21 mouse cellular contexts compared by ENCODE assay signal in genomic region chr12:69213186-69213777, GRCm38 (mm10). TPM values are rescaled to one million over a fixed set of nuclear protein-coding genes. Genes with fewer than 3 reads are reported as not detected.
DNase-seq lines count a peak whose midpoint lies in the region; ATAC-seq and TF ChIP-seq lines count a peak whose summit lies in the region.
"Had no signal": no experiment of that assay in that cellular context is flagged by ENCODE, and none has a peak within 500 bp of the region (broad histone marks: within the 10 kb centered on the region; RNA-seq: fewer than 3 reads in every experiment).

No protein-coding gene starts in this region.

- DNase-seq in heart, adult 11 months = peak; percentile 85
- no peak for DNase-seq in heart, adult 9 months (ENCODE audit: low spot score in 2 of 2)
- no peak for DNase-seq in kidney, postnatal 0 days (ENCODE audit: low spot score)
- no peak for DNase-seq in kidney, postnatal 10 days
- DNase-seq in CH12.LX (ENCODE audit: extremely low read depth) = peak; percentile 94
- DNase-seq in left cerebral cortex, adult 18-20 months (ENCODE audit: low spot score in 2 of 2) = no peak
- DNase-seq in adrenal gland, adult (ENCODE audit: inconsistent age in 2 of 2, low spot score in 1 of 2) = no peak
- DNase-seq: adrenal gland, adult 2 months; adrenal gland, postnatal 25 days; cerebellum, adult 18-20 months; cerebellum, adult 9-11 months; forebrain, postnatal 0 days; gastrocnemius, postnatal 36 days; heart, postnatal 10 days had no signal

- H3K4me3 ChIP-seq in kidney, postnatal 0 days (replicated peaks; ENCODE audit: low read depth, low read length) = no peak overlapping the region
- no peak overlapping the region for H3K4me3 ChIP-seq in CH12.LX (replicated peaks in 1 of 3; ENCODE audit: low read depth in 2 of 3, low read length in 2 of 3, poor library complexity in 1 of 3)
- H3K4me3 ChIP-seq: embryonic facial prominence, embryonic 10.5 days; forebrain, embryonic 13.5 days; hindbrain, embryonic 13.5 days; intestine, embryonic 15.5 days had no signal

- H3K36me3 ChIP-seq in kidney, postnatal 0 days (ENCODE audit: insufficient read depth, low read length) = peaks cover 22% of the 10 kb centered on the region; the same call in 1 of the 2 replicates
- H3K36me3 ChIP-seq in CH12.LX (replicated peaks in 1 of 2; ENCODE audit: control insufficient read depth in 1 of 2, insufficient read depth in 1 of 2, low read length in 1 of 2) = peaks cover 37 to 65% of the 10 kb centered on the region in 2 experiments
- H3K36me3 ChIP-seq: hindbrain, embryonic 13.5 days had no signal

- H3K79me2 ChIP-seq in CH12.LX (replicated peaks; ENCODE audit: control insufficient read depth, extremely low read depth, insufficient read depth, poor library complexity, severe bottlenecking) = no peaks in the 10 kb centered on the region

- H3K9me3 ChIP-seq in kidney, postnatal 0 days (replicated peaks; ENCODE audit: low read length) = no peaks in the 10 kb centered on the region
- H3K9me3 ChIP-seq in CH12.LX (replicated peaks; ENCODE audit: low read length) = no peaks in the 10 kb centered on the region
- H3K9me3 ChIP-seq: embryonic facial prominence, embryonic 10.5 days; forebrain, embryonic 13.5 days; G1E; hindbrain, embryonic 13.5 days; intestine, embryonic 15.5 days had no signal

- no peak overlapping the region for H3K4me2 ChIP-seq in kidney, postnatal 0 days (ENCODE audit: low read length)
- H3K4me2 ChIP-seq in CH12.LX (ENCODE audit: insufficient read depth, low read depth, poor library complexity, severe bottlenecking) = no peak overlapping the region
- H3K4me2 ChIP-seq: forebrain, embryonic 13.5 days; hindbrain, embryonic 13.5 days; intestine, embryonic 15.5 days had no signal

- no peaks in the 10 kb centered on the region for H3K4me1 ChIP-seq in kidney, postnatal 0 days (replicated peaks; ENCODE audit: insufficient read depth, low read length)
- peaks cover 4 to 65% of the 10 kb centered on the region in 2 experiments; a peak in 2 of 4 replicates for H3K4me1 ChIP-seq in CH12.LX (ENCODE audit: control insufficient read depth in 1 of 2, insufficient read depth in 2 of 2)
- H3K4me1 ChIP-seq: embryonic facial prominence, embryonic 10.5 days; forebrain, embryonic 13.5 days; hindbrain, embryonic 13.5 days; intestine, embryonic 15.5 days had no signal

- no peak for ATAC-seq in kidney, postnatal 0 days (replicated peaks; ENCODE audit: low FRiP score, low read depth)
- ATAC-seq: activated CD4-positive, CD25-positive, alpha-beta regulatory T cell, adult 4 months; forebrain, embryonic 13.5 days; forebrain, postnatal 0 days; hindbrain, postnatal 0 days; intestine, embryonic 15.5 days had no signal

- no peak for TF ChIP-seq RAD21 in CH12.LX (IDR thresholded peaks at IDR 0.05; ENCODE audit: low read depth, low read length)

- peak; percentile 95 for TF ChIP-seq EP300 in CH12.LX (IDR thresholded peaks at IDR 0.05; ENCODE audit: low read length)

- no peak for TF ChIP-seq POLR2A in CH12.LX (IDR thresholded peaks at IDR 0.05; ENCODE audit: low read depth, low read length)

- TF ChIP-seq CTCF in kidney, postnatal 0 days (IDR thresholded peaks at IDR 0.05; ENCODE audit: low read depth) = peak; percentile 24; the same call in 1 of the 2 replicates
- peak in 1 of 2 experiments; percentile 25; a peak in 1 of 4 replicates for TF ChIP-seq CTCF in CH12.LX (conservative IDR thresholded peaks at IDR 0.05 in 1 of 2, IDR thresholded peaks at IDR 0.05 in 1 of 2; ENCODE audit: low read depth in 2 of 2, low read length in 2 of 2)

- H3K27me3 ChIP-seq in kidney, postnatal 0 days (ENCODE audit: insufficient read depth, low read length) = no peaks in the 10 kb centered on the region
- no peaks in the 10 kb centered on the region for H3K27me3 ChIP-seq in CH12.LX (replicated peaks)
- H3K27me3 ChIP-seq: forebrain, embryonic 13.5 days; hindbrain, embryonic 13.5 days; intestine, embryonic 15.5 days had no signal

- dilution Hi-C loops in CH12.LX (cut with MboI; ENCODE audit: extremely low pct_ligation_motif_present, extremely low pct_unique_long_range_greater_than_20kb, low sequenced_read_pairs) = no loop called here

- in situ Hi-C loops in CH12.LX (cut with MboI; ENCODE audit: low pct_ligation_motif_present, low pct_unique_long_range_greater_than_20kb, low sequenced_read_pairs) = loop anchor here (25.0 kb wide), 2 partner anchors 374 to 474 kb away; partner anchors contain the start of genes Sos2 and Vcpkmt

- no peak overlapping the region for H3K9ac ChIP-seq in kidney, postnatal 0 days (ENCODE audit: low read depth, low read length)
- H3K9ac ChIP-seq in CH12.LX (ENCODE audit: insufficient read depth, low read depth) = no peak overlapping the region
- H3K9ac ChIP-seq: forebrain, embryonic 13.5 days; forebrain, postnatal 0 days; hindbrain, embryonic 13.5 days; intestine, embryonic 15.5 days had no signal

- no peak overlapping the region for H3K27ac ChIP-seq in kidney, postnatal 0 days
- H3K27ac ChIP-seq in CH12.LX (ENCODE audit: insufficient read depth, low read depth) = peak overlapping the region; percentile 52
- H3K27ac ChIP-seq: embryonic facial prominence, embryonic 10.5 days; forebrain, embryonic 13.5 days; hindbrain, embryonic 13.5 days; hindbrain, postnatal 0 days; intestine, embryonic 15.5 days had no signal

- WGBS in kidney, postnatal 0 days = 92% methylated on average over 13 of the region's 13 CpGs

TF ChIP-seq in CH12.LX, 34 proteins besides CTCF, POLR2A, EP300 and RAD21 (continues in another document):
- TF ChIP-seq TCF12 (IDR thresholded peaks at IDR 0.05; ENCODE audit: low read depth, low read length) (peak; percentile 99), ZMIZ1 (IDR thresholded peaks at IDR 0.05; ENCODE audit: low read depth, low read length) (peak; percentile 83; the same call in 1 of the 2 replicates), ETS1 (conservative IDR thresholded peaks at IDR 0.05; ENCODE audit: low read depth, low read length) (peak; percentile 91), USF1 (IDR thresholded peaks at IDR 0.05; ENCODE audit: low read depth, low read length) (no peak), RCOR1 (conservative IDR thresholded peaks at IDR 0.05; ENCODE audit: low read depth, low read length) (peak; percentile 95), MAZ (IDR thresholded peaks at IDR 0.05; ENCODE audit: low read depth, low read length) (peak; percentile 86; the same call in 1 of the 2 replicates), POLR2AphosphoS2 (IDR thresholded peaks at IDR 0.05; ENCODE audit: low read depth, low read length) (no peak), TBP (conservative IDR thresholded peaks at IDR 0.05; ENCODE audit: low read depth, low read length) (0 out of 2 replicates have a peak, but pooled peaks have one; percentile 35), NELFE (IDR thresholded peaks at IDR 0.05; ENCODE audit: low read depth, low read length) (no peak), MXI1 (IDR thresholded peaks at IDR 0.05; ENCODE audit: low read depth, low read length) (peak; percentile 22; the same call in 1 of the 2 replicates), HCFC1 (IDR thresholded peaks at IDR 0.05; ENCODE audit: low read depth, low read length) (peak; percentile 42), MAFK (IDR thresholded peaks at IDR 0.05; ENCODE audit: insufficient replicate concordance, low read length) (peak; percentile 88), MYC (IDR thresholded peaks at IDR 0.05; ENCODE audit: low read depth, low read length) (peak; percentile 40; the same call in 1 of the 2 replicates), PAX5 (IDR thresholded peaks at IDR 0.05; ENCODE audit: low read length) (no peak), ZC3H11A (IDR thresholded peaks at IDR 0.05; ENCODE audit: low read depth, low read length) (no peak), MEF2A (IDR thresholded peaks at IDR 0.05; ENCODE audit: borderline replicate concordance, low read depth, low read length) (peak; percentile 92), JUND (conservative IDR thresholded peaks at IDR 0.05; ENCODE audit: low read depth, low read length) (peak; percentile 58; the same call in 1 of the 2 replicates), SIN3A (IDR thresholded peaks at IDR 0.05; ENCODE audit: low read length) (peak; percentile 83; the same call in 1 of the 2 replicates), CHD2 (IDR thresholded peaks at IDR 0.05; ENCODE audit: low read length) (peak; percentile 85), IRF4 (IDR thresholded peaks at IDR 0.05; ENCODE audit: low read depth, low read length) (peak; percentile 89), KAT2A (IDR thresholded peaks at IDR 0.05; ENCODE audit: insufficient replicate concordance, low read length) (0 out of 2 replicates have a peak, but pooled peaks have one; percentile 60), NRF1 (IDR thresholded peaks at IDR 0.05; ENCODE audit: low read depth, low read length) (no peak)

RNA-seq across cellular contexts. Expression of gene Gm49384, which starts 9.2 kb away (rescaled TPM):
- 17.1 and 19.2 TPM in 2 replicates for polyA plus RNA-seq in kidney, postnatal 0 days (2015; fragmentation: Nextera tagmentation; extraction: Ambion mirVana)
- 23.4 and 24.9 TPM in 2 replicates for total RNA-seq in CH12.LX (2012; rRNA removed)
- 54.9 and 63.9 TPM in 2 replicates for total RNA-seq in CH12.LX (2014; rRNA removed)
- polyA plus RNA-seq in CH12.LX (2012; ENCODE audit: insufficient read length, low read depth) = 28.3 and 34.4 TPM in 2 replicates
- total RNA-seq in left cerebral cortex, adult 18-20 months (2021) = 1 to 10 TPM; 3.3 to 4.1 TPM
- total RNA-seq: hindbrain, postnatal 0 days had no signal
- polyA plus RNA-seq: adrenal gland, adult 2 months; G1E had no signal

RNA-seq across cellular contexts. Expression of gene Pole2, which starts 14.7 kb away (rescaled TPM):
- polyA plus RNA-seq in kidney, postnatal 0 days (2015; fragmentation: Nextera tagmentation; extraction: Ambion mirVana) = 15.3 and 17.7 TPM in 2 replicates
- total RNA-seq in CH12.LX (2012; rRNA removed) (32.6 and 38.3 TPM in 2 replicates), CH12.LX (2014; rRNA removed) (143 and 148 TPM in 2 replicates)
- 37.1 and 37.3 TPM in 2 replicates for polyA plus RNA-seq in CH12.LX (2012; ENCODE audit: insufficient read length, low read depth)
- total RNA-seq in left cerebral cortex, adult 18-20 months (2021) = under 1 TPM; 0.21 to 0.56 TPM

RNA-seq across cellular contexts. Expression of gene Dnaaf2, which starts 15.1 kb away (rescaled TPM):
- polyA plus RNA-seq in kidney, postnatal 0 days (2015; fragmentation: Nextera tagmentation; extraction: Ambion mirVana) = 7.4 and 7.5 TPM in 2 replicates
- total RNA-seq in CH12.LX (2012; rRNA removed) (8.4 and 9.7 TPM in 2 replicates), CH12.LX (2014; rRNA removed) (26.6 and 28.6 TPM in 2 replicates)
- polyA plus RNA-seq in CH12.LX (2012; ENCODE audit: insufficient read length, low read depth) = 3.7 and 6.9 TPM in 2 replicates
- total RNA-seq in left cerebral cortex, adult 18-20 months (2021) = 1 to 10 TPM; 1.4 to 1.8 TPM

RNA-seq across cellular contexts. Expression of gene Gm49383, which starts 16.4 kb away (rescaled TPM):
- 15.2 and 19.8 TPM in 2 replicates for polyA plus RNA-seq in kidney, postnatal 0 days (2015; fragmentation: Nextera tagmentation; extraction: Ambion mirVana)
- total RNA-seq in CH12.LX (2012; rRNA removed) (21.3 and 23.6 TPM in 2 replicates), CH12.LX (2014; rRNA removed) (45.9 and 52.1 TPM in 2 replicates)
- polyA plus RNA-seq in CH12.LX (2012; ENCODE audit: insufficient read length, low read depth) = 16.0 and 19.1 TPM in 2 replicates
- 1 to 10 TPM; 4.3 to 5.4 TPM for total RNA-seq in left cerebral cortex, adult 18-20 months (2021)

RNA-seq across cellular contexts. Expression of gene Klhdc1, which starts 27.7 kb away (rescaled TPM):
- polyA plus RNA-seq in kidney, postnatal 0 days (2015; fragmentation: Nextera tagmentation; extraction: Ambion mirVana) = 14.5 and 15.8 TPM in 2 replicates
- total RNA-seq in CH12.LX (2012; rRNA removed) (4.2 and 6.4 TPM in 2 replicates), CH12.LX (2014; rRNA removed) (8.2 TPM in 2 replicates)
- polyA plus RNA-seq in CH12.LX (2012; ENCODE audit: insufficient read length, low read depth) = 5.9 and 7.2 TPM in 2 replicates
- total RNA-seq in left cerebral cortex, adult 18-20 months (2021) = 10 to 100 TPM; 22.6 to 23.5 TPM

Comparison
In these comparisons a context has a peak if more than half of its experiments do, and no peak if none do; other contexts are left out.
1. DNase-seq: peak in heart, adult 11 months (single experiment) and CH12.LX (single experiment); none in heart, adult 9 months (0 of 2), kidney, postnatal 0 days (single experiment), kidney, postnatal 10 days (single experiment), left cerebral cortex, adult 18-20 months (0 of 2) and adrenal gland, adult (0 of 2).
2. RNA of gene Gm49384, which starts 9.2 kb away (total RNA-seq): 23.4 to 63.9 TPM in CH12.LX; 3.3 to 4.1 TPM in left cerebral cortex, adult 18-20 months; every median in the first group is over 4 times any median in the second.
3. RNA of gene Pole2, which starts 14.7 kb away (total RNA-seq): 32.6 to 148 TPM in CH12.LX; 0.21 to 0.56 TPM in left cerebral cortex, adult 18-20 months; every median in the first group is over 10 times any median in the second.